Mouse (Mus musculus): ENCODE measurements around the gene Grrp1. TPM values are rescaled to one million over a fixed set of nuclear protein-coding genes. Genes with fewer than 3 reads are reported as not detected.

The Grrp1 gene
- polyA plus RNA-seq, 1 experiment, result not detected

DNA sequence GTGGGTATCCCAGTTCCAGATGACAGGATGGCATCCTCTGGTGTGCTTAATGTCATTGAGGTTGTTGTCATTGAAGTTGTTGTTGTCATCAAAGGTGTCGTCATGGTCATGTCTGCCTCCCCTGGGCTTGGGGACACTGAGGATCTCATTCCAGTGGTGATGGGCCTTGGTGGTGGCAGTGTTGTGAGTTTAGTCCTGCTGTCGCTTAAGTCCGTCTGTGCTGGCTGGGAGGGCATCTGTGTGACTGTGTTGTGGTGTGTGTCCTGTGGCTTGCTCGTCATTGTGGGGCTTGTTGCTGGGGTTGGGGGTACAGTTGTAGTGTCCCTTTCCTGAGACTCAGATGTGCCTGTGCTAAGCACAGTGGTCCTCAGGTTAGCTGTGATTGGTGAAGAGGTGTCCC lies 51.0 kb downstream of the Grrp1 start, which contains the start of gene Gm7534:
Gene Gm7534 (minus strand): TSS at position 101 of the 400 bp plus-strand sequence.
- Histone ChIP-seq H3K4me3 (ENCODE audit: insufficient read depth, low read depth, low read length) (no peak within 1 kb of the TSS), H3K4me1 (ENCODE audit: control insufficient read depth, insufficient read depth, low read length) (no peaks in the 10 kb centered on the region), H3K27ac (ENCODE audit: insufficient read depth, low read depth, low read length) (no peak within 1 kb of the TSS)
- TF ChIP-seq CTCF (IDR thresholded peaks at IDR 0.05; ENCODE audit: insufficient read depth, low read depth, low read length) (no peak), POLR2A (IDR thresholded peaks at IDR 0.05; ENCODE audit: insufficient read depth, low read depth, low read length) (no peak)
- 93% methylated on average over 4 of the region's 4 CpGs for WGBS

Other genes with a start within 250 kb of the Grrp1 start
- not detected in 2 replicates for gene Lin28a, start 235.3 kb downstream of the Grrp1 start, polyA plus RNA-seq (2012; ENCODE audit: insufficient read depth, insufficient read length, low replicate concordance, missing spikeins)
- gene Zfp683, start 200.3 kb downstream of the Grrp1 start, polyA plus RNA-seq (2012; ENCODE audit: insufficient read depth, insufficient read length, low replicate concordance, missing spikeins), result not detected in 2 replicates
- not detected in 2 replicates for gene Crybg2, start 193.3 kb downstream of the Grrp1 start, polyA plus RNA-seq (2012; ENCODE audit: insufficient read depth, insufficient read length, low replicate concordance, missing spikeins)
- gene Cd52, start 159.0 kb downstream of the Grrp1 start, polyA plus RNA-seq (2012; ENCODE audit: insufficient read depth, insufficient read length, low replicate concordance, missing spikeins), result not detected in 2 replicates
- gene Ubxn11, start 151.5 kb downstream of the Grrp1 start, polyA plus RNA-seq (2012; ENCODE audit: insufficient read depth, insufficient read length, low replicate concordance, missing spikeins), result not detected in 2 replicates
- 1,207 TPM in 1 of 2 replicates, not detected in the other for gene Sh3bgrl3, start 125.3 kb downstream of the Grrp1 start, polyA plus RNA-seq (2012; ENCODE audit: insufficient read depth, insufficient read length, low replicate concordance, missing spikeins)
- 428 TPM in 1 of 2 replicates, not detected in the other for gene Cep85, start 67.0 kb downstream of the Grrp1 start, polyA plus RNA-seq (2012; ENCODE audit: insufficient read depth, insufficient read length, low replicate concordance, missing spikeins)
- not detected in 2 replicates for gene Gm7534, start 51.1 kb downstream of the Grrp1 start, polyA plus RNA-seq (2012; ENCODE audit: insufficient read depth, insufficient read length, low replicate concordance, missing spikeins)
- not detected in 2 replicates for gene Catsper4, start 26.7 kb downstream of the Grrp1 start, polyA plus RNA-seq (2012; ENCODE audit: insufficient read depth, insufficient read length, low replicate concordance, missing spikeins)
- gene Cnksr1, start 15.7 kb downstream of the Grrp1 start, polyA plus RNA-seq (2012; ENCODE audit: insufficient read depth, insufficient read length, low replicate concordance, missing spikeins), result not detected in 2 replicates
- not detected in 2 replicates for gene E130218I03Rik, start 10.4 kb downstream of the Grrp1 start, polyA plus RNA-seq (2012; ENCODE audit: insufficient read depth, insufficient read length, low replicate concordance, missing spikeins)
- gene Zfp593, start 8.5 kb downstream of the Grrp1 start, polyA plus RNA-seq (2012; ENCODE audit: insufficient read depth, insufficient read length, low replicate concordance, missing spikeins), result not detected in 2 replicates
- gene Gm30191, start 7.2 kb downstream of the Grrp1 start, polyA plus RNA-seq (2012; ENCODE audit: insufficient read depth, insufficient read length, low replicate concordance, missing spikeins), result not detected in 2 replicates
- not detected in 2 replicates for gene Pdik1l, start 33.8 kb upstream of the Grrp1 start, polyA plus RNA-seq (2012; ENCODE audit: insufficient read depth, insufficient read length, low replicate concordance, missing spikeins)
- gene Trim63, start 61.0 kb upstream of the Grrp1 start, polyA plus RNA-seq (2012; ENCODE audit: insufficient read depth, insufficient read length, low replicate concordance, missing spikeins), result not detected in 2 replicates
- not detected in 2 replicates for gene Slc30a2, start 89.1 kb upstream of the Grrp1 start, polyA plus RNA-seq (2012; ENCODE audit: insufficient read depth, insufficient read length, low replicate concordance, missing spikeins)
- not detected in 2 replicates for gene Extl1, start 129.7 kb upstream of the Grrp1 start, polyA plus RNA-seq (2012; ENCODE audit: insufficient read depth, insufficient read length, low replicate concordance, missing spikeins)
- gene Pafah2, start 142.2 kb upstream of the Grrp1 start, polyA plus RNA-seq (2012; ENCODE audit: insufficient read depth, insufficient read length, low replicate concordance, missing spikeins), result not detected in 2 replicates
- 402 and 593 TPM in 2 replicates for gene Stmn1, start 214.2 kb upstream of the Grrp1 start, polyA plus RNA-seq (2012; ENCODE audit: insufficient read depth, insufficient read length, low replicate concordance, missing spikeins)
- gene Paqr7, start 242.6 kb upstream of the Grrp1 start, polyA plus RNA-seq (2012; ENCODE audit: insufficient read depth, insufficient read length, low replicate concordance, missing spikeins), result not detected in 2 replicates